Mouse (Mus musculus): ENCODE data around the gene Acat1. TPM values are rescaled to one million over a fixed set of nuclear protein-coding genes. Genes with fewer than 3 reads are reported as not detected.

The Acat1 gene
- polyA plus RNA-seq (2014; fragmentation: Illumina TruSeq; extraction: RNeasy Lipid Tissue Mini Kit (QIAGEN cat#74804); ENCODE audit: low read depth, low replicate concordance): 88.2 TPM

DNA sequence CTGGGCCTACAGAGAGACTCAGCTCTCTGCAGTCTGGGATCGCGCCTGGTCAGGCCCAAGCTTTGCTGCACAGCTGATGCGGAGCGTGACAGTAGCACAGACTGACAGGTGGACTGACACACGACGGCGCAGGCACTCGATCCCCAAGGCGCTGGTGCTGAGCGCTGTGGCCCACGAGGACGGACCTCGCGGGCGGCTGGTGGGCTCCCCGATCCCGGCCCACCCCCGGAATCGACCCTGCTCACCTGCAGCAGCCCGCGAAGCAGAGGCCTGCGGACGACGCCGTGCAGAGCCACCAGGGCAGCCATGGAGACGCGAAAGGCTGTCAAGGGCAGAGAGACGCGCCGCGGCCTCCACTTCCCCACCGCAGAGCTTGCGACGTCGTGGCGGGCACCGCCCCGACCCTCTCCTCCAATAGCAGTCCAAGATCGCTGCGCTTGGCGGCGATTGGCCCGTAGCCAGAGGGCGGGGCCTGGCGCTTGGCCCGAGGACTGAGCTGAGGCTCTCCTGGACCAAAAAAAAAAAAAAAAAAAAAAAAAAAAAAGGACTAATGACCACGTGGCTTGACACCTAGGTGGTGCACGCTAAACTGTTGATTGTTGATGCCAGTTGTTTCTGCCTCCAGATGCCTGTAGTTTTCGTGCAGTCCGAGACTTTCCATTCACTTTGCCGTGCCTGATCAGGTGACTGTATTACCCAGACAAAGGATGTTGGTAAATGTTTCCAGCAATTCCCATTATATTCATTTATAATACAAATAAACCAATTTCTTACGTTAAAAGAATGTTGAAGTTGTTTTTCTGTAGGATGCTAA, at the start of gene Acat1:
TSS of gene Acat1 (minus strand) at position 415 of the 814 bp plus-strand sequence.

DNA sequence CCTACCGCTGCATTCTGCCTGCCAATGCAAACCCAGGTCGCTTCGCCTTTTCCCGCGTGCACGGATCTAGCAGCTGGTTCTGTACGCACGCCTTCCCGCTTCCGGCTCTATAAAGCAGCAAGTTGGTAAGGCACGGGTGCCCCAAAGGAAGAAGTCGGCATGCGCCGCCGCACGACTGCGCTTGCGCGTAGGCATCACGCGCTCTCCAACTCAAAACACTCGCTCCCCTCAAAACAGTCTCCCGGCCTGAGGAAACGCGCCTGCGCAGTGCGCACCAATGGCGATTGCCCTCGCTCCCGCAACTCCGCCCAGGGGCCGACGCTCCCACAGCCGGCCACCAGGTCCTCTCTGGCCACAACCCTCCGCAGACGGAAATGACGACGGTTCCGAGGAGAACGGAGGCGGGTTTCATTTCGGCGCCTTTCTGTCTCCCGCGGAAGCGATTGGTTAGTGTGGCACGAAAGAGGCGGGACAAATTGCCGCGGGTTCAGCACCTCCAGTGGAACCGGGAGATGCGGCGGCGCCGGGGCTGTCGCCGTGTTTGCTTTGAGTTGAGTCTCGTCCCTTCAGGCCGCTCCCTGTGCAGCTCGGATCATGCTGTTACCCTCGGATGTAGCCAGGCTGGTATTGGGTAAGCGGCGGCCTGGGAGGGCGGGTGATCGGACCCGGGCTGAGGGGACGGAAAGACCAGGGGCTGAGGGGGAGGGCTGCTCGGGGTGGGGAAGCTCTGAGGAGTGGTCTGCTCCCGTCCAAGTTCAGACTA, 73.4 kb downstream of the Acat1 start, which contains the start of the genes Atm and Npat:
TSS of gene Atm (minus strand) at position 183 of the 763 bp plus-strand sequence.
TSS of gene Npat (plus strand) at position 490 of the 763 bp plus-strand sequence.

Other genes with a start within 250 kb of the Acat1 start
- gene Kdelc2, start 226.4 kb downstream of the Acat1 start, polyA plus RNA-seq (2014; fragmentation: Illumina TruSeq; extraction: RNeasy Lipid Tissue Mini Kit (QIAGEN cat#74804); ENCODE audit: low read depth, low replicate concordance): 15.7 TPM
- 3.3 TPM for gene 4930550C14Rik, start 208.1 kb downstream of the Acat1 start, polyA plus RNA-seq (2014; fragmentation: Illumina TruSeq; extraction: RNeasy Lipid Tissue Mini Kit (QIAGEN cat#74804); ENCODE audit: low read depth, low replicate concordance)
- gene Atm, start 73.6 kb downstream of the Acat1 start, polyA plus RNA-seq (2014; fragmentation: Illumina TruSeq; extraction: RNeasy Lipid Tissue Mini Kit (QIAGEN cat#74804); ENCODE audit: low read depth, low replicate concordance): 9.2 TPM
- gene Npat, start 73.3 kb downstream of the Acat1 start, polyA plus RNA-seq (2014; fragmentation: Illumina TruSeq; extraction: RNeasy Lipid Tissue Mini Kit (QIAGEN cat#74804); ENCODE audit: low read depth, low replicate concordance): 6.0 TPM
- 11.3 TPM for gene Cul5, start 59.6 kb upstream of the Acat1 start, polyA plus RNA-seq (2014; fragmentation: Illumina TruSeq; extraction: RNeasy Lipid Tissue Mini Kit (QIAGEN cat#74804); ENCODE audit: low read depth, low replicate concordance)
- 0.29 TPM for gene Rab39, start 95.8 kb upstream of the Acat1 start, polyA plus RNA-seq (2014; fragmentation: Illumina TruSeq; extraction: RNeasy Lipid Tissue Mini Kit (QIAGEN cat#74804); ENCODE audit: low read depth, low replicate concordance)
- gene Slc35f2, start 161.2 kb upstream of the Acat1 start, polyA plus RNA-seq (2014; fragmentation: Illumina TruSeq; extraction: RNeasy Lipid Tissue Mini Kit (QIAGEN cat#74804); ENCODE audit: low read depth, low replicate concordance): 103 TPM
- 0.31 TPM for gene Sln, start 239.8 kb upstream of the Acat1 start, polyA plus RNA-seq (2014; fragmentation: Illumina TruSeq; extraction: RNeasy Lipid Tissue Mini Kit (QIAGEN cat#74804); ENCODE audit: low read depth, low replicate concordance)

Data from adipose tissue, adult 10 weeks (tissue).